Mouse (Mus musculus): ENCODE results near the gene Fbxw20. TPM values are rescaled to one million over a fixed set of nuclear protein-coding genes. Genes with fewer than 3 reads are reported as not detected.
"Not testable (repeated sequence)": the region's sequence is repeated elsewhere in the genome, so short reads cannot be mapped to it uniquely, and the experiment has no call there.

Gene Fbxw20
- not detected in 2 replicates for polyA plus RNA-seq (2015; fragmentation: Nextera tagmentation; extraction: Ambion mirVana)

DNA sequence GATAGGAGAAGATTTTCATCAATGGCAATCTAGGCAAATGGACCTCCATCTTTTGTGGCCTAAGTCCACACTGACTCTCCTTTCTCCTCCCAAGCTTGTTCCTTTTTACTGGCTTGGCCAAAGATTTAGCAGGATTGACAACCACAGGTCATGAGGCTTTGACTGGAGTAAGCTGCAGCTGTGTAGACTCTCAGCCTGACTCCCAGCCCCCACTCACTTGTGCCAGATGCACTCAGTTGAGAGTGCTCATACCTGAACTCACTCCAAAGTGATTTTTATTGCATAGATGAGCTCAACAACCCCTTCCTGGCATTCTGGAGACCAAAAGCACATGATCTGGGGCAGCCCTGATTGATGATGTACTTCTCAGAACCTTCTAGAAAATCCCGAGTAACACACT is at the start of gene Fbxw20:
Fbxw20 (minus strand) TSS at position 101 of the 400 bp plus-strand sequence.
- no peak for DNase-seq (ENCODE audit: low spot score)

DNA sequence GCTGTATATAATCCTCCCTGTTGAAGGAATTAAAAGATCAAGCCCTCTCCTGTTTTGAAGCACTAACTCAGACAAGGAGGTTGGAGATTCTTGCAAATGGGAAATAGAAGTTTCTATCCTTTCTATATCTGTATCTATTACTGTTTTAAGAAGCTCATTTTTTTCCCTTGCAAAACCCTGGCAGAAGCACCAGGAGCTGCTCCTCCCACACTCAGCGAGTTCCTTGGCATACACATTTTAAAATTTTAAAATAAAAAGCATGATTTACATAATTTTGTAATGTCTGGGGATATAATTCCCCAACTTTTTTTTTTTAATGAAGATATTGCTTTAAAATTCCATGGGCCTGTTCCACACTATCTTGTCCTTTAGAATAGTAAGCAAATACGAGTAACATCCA is 28.5 kb upstream of the Fbxw20 start:
- DNase-seq (ENCODE audit: low spot score), result no peak

DNA sequence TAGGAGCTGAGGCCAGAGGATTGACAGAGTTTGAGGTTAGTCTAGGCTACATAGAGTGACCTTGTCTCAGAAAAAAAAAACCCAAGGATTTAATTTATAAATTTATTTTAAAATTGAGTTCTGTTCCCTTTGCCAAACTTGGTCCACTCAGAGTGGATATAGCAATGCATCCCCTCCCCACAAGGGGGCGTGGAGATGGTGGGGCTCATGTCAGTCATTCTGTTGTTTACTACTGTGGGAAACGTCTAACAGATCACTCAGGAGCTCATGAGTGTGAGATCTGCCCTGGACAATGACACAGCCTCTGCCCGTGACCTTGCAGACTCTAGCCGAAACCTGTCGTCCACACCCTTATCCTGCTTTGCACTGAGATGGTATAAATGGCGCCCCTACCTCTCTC is 16.1 kb downstream of the Fbxw20 start:
- no peak for DNase-seq (ENCODE audit: low spot score)

DNA sequence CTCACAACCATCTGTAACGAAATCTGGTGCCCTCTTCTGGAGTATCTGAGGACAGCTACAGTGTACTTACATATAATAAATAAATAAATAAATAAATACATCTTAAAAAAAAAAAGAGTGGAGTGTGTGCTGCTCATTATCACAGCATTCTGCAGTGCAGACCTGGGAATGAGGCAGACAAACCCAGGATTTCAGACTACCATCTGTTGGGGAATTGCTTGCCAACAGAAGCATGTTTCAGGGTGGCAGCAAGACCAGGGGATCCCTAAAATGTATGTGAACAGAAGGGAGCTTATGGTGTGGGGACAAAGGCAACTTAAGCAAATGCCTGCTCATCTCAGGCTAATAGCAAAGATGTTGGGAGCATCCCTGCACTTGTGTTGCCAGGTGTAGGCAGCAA is 33.2 kb downstream of the Fbxw20 start:
- DNase-seq (ENCODE audit: low spot score), result not testable (repeated sequence)

DNA sequence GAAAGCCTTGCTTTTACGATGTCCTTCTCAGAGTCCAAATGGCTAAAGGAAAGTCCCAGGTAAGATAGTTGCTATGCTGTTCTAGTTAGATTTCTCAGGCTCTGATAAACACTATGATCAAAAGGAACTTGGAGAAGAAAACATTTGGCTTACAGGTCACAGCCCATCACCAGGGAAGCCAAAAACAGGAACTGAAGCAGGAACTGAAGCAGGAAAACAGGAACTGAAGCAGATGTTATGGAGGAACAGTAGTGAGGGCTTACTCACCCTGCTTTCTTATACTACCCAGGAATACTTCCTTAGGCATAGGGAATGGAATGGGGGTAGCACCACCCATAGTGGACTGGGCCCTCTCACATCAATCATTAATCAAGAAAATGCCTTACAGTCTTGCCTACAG is 34.2 kb downstream of the Fbxw20 start:
- DNase-seq (ENCODE audit: low spot score), result no peak

DNA sequence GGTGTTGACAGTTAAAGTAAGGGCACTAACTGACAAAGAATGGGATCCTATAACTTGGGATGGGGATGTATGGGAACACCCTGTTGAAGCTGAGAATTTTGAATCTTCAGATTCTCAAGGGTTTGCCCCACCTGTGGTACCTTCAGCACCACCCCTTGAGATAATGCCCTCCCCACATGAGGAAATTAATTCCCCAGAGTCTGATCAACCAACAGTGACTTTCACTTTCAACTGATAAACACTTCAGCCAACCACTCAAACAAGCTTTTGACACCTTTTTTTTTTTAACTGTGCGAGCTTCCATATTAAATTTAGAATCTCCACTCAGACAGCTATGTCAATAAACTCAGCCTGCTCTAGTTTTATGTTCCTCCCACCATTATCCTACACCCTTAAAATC is 35.2 kb downstream of the Fbxw20 start:
- DNase-seq (ENCODE audit: low spot score), result no peak

DNA sequence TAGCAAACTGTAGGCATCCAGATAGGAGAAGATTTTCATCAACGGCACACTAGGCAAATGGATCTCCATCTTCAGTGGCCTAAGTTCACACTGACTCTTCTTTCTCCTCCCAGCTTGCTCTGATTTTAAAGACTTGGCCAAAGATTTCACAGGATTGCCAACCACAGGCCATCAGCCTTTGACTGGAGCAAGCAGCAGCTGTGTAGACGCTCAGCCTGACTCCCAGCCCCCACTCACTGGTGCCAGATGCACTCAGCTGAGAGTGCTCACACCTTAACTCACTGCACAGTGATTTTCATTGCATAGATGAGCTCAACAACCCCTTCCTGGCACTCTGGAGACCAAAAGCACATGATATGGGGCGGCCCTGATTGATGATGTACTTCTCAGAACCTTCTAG is 38.7 kb downstream of the Fbxw20 start, which contains the start of gene Fbxw13:
Fbxw13 (minus strand) TSS at position 101 of the 400 bp plus-strand sequence.
- DNase-seq (ENCODE audit: low spot score), result not testable (repeated sequence)

DNA sequence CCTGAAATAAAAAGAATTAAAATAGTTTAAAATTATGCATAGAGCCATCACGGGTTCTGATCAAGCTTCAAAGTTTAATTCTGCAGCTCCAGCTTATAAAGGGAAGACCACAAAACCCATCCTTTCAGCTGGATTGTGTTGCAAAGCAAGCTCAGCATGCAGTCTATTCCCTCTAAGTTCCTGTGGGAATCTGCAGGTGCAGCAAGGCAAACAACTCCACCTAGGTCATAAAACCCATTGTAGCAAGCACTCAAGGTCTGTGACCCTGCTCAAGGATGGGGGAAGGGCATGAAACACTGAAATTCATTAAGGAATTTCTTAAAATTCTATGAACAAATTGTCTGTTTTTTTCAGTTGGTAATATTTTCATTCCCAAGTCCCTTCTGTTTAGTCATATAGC is 57.3 kb downstream of the Fbxw20 start:
- no peak for DNase-seq (ENCODE audit: low spot score)

DNA sequence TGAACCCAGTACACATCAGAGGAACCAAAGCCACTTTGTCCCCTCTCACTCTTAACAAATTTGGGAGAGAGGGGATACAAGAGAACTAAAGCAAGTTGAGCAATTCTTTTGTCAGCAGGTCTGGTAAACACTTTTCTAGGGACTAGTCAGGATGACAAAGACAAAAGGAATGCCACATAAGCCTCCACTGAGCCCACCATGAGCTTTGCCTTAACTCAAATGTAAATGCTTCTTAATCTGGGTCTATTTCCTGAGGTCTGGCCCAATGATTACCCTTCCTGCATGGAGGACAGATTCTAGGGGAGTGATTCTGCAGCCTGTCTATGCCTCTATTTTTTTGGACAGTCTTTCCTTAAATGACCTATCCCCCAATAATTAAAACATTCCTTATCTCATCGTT is 58.3 kb downstream of the Fbxw20 start:
- DNase-seq (ENCODE audit: low spot score), result no peak

Other genes starting within 250 kb of the Fbxw20 start
- gene Ucn2, start 248.7 kb downstream of the Fbxw20 start, polyA plus RNA-seq (2015; fragmentation: Nextera tagmentation; extraction: Ambion mirVana), result not detected in 2 replicates
- 6.0 and 7.7 TPM in 2 replicates for gene Pfkfb4, start 243.0 kb downstream of the Fbxw20 start, polyA plus RNA-seq (2015; fragmentation: Nextera tagmentation; extraction: Ambion mirVana)
- gene Shisa5, start 196.2 kb downstream of the Fbxw20 start, polyA plus RNA-seq (2015; fragmentation: Nextera tagmentation; extraction: Ambion mirVana), result 210 and 212 TPM in 2 replicates
- 42.1 and 42.4 TPM in 2 replicates for gene Trex1, start 175.0 kb downstream of the Fbxw20 start, polyA plus RNA-seq (2015; fragmentation: Nextera tagmentation; extraction: Ambion mirVana)
- 23.4 and 28.4 TPM in 2 replicates for gene Atrip, start 160.6 kb downstream of the Fbxw20 start, polyA plus RNA-seq (2015; fragmentation: Nextera tagmentation; extraction: Ambion mirVana)
- gene Ccdc51, start 152.3 kb downstream of the Fbxw20 start, polyA plus RNA-seq (2015; fragmentation: Nextera tagmentation; extraction: Ambion mirVana), result 18.6 and 19.0 TPM in 2 replicates
- 808 and 867 TPM in 2 replicates for gene Tma7, start 152.2 kb downstream of the Fbxw20 start, polyA plus RNA-seq (2015; fragmentation: Nextera tagmentation; extraction: Ambion mirVana)
- 3.3 and 3.8 TPM in 2 replicates for gene Plxnb1, start 139.4 kb downstream of the Fbxw20 start, polyA plus RNA-seq (2015; fragmentation: Nextera tagmentation; extraction: Ambion mirVana)
- gene Fbxw21, start 72.7 kb downstream of the Fbxw20 start, polyA plus RNA-seq (2015; fragmentation: Nextera tagmentation; extraction: Ambion mirVana), result not detected in 2 replicates
- gene Fbxw13, start 38.8 kb downstream of the Fbxw20 start, polyA plus RNA-seq (2015; fragmentation: Nextera tagmentation; extraction: Ambion mirVana), result not detected in 2 replicates
- not detected in 2 replicates for gene Fbxw14, start 52.9 kb upstream of the Fbxw20 start, polyA plus RNA-seq (2015; fragmentation: Nextera tagmentation; extraction: Ambion mirVana)
- gene Fbxw28, start 104.9 kb upstream of the Fbxw20 start, polyA plus RNA-seq (2015; fragmentation: Nextera tagmentation; extraction: Ambion mirVana), result not detected in 2 replicates
- not detected in 2 replicates for gene Fbxw22, start 169.5 kb upstream of the Fbxw20 start, polyA plus RNA-seq (2015; fragmentation: Nextera tagmentation; extraction: Ambion mirVana)
- gene Fbxw16, start 214.4 kb upstream of the Fbxw20 start, polyA plus RNA-seq (2015; fragmentation: Nextera tagmentation; extraction: Ambion mirVana), result not detected in 2 replicates

Data from thymus, postnatal 0 days (tissue).